Mouse (Mus musculus): ENCODE data around the gene Slc30a3.
"Not testable (repeated sequence)": the region's sequence is repeated elsewhere in the genome, so short reads cannot be mapped to it uniquely, and the experiment has no call there.

The Slc30a3 gene

GRCm38 (mm10) chr5:31093151-31094041, 14.6 kb downstream of the Slc30a3 start:
- intact Hi-C loops (cut with DNase I) = no loop called here

- intact Hi-C loops (cut with DNase I) = no loop called here
These were observed 15.6 kb downstream of the Slc30a3 start for GRCm38 (mm10) chr5:31092231-31092975.

GRCm38 (mm10) chr5:31087131-31087530, 20.9 kb downstream of the Slc30a3 start:
- intact Hi-C loops (cut with DNase I) = no loop called here

GRCm38 (mm10) chr5:31086606-31087005, 21.4 kb downstream of the Slc30a3 start:
- intact Hi-C loops (cut with DNase I) = no loop called here

GRCm38 (mm10) chr5:31083949-31084348, 24.1 kb downstream of the Slc30a3 start:
- intact Hi-C loops (cut with DNase I) = no loop called here

GRCm38 (mm10) chr5:31082935-31083625, 25.0 kb downstream of the Slc30a3 start:
- intact Hi-C loops (cut with DNase I) = no loop called here

GRCm38 (mm10) chr5:31082355-31082754, 25.7 kb downstream of the Slc30a3 start:
- intact Hi-C loops (cut with DNase I) = no loop called here

GRCm38 (mm10) chr5:31081386-31081785, 26.7 kb downstream of the Slc30a3 start:
- intact Hi-C loops (cut with DNase I) = no loop called here

- intact Hi-C loops (cut with DNase I) = no loop called here
These were observed 27.3 kb downstream of the Slc30a3 start for GRCm38 (mm10) chr5:31080795-31081164.

- intact Hi-C loops (cut with DNase I) = no loop called here
These were observed 27.8 kb downstream of the Slc30a3 start for GRCm38 (mm10) chr5:31080059-31080794.

GRCm38 (mm10) chr5:31076346-31076745, 31.7 kb downstream of the Slc30a3 start:
- intact Hi-C loops (cut with DNase I) = no loop called here

GRCm38 (mm10) chr5:31073176-31073575, 34.9 kb downstream of the Slc30a3 start:
- intact Hi-C loops (cut with DNase I) = no loop called here

GRCm38 (mm10) chr5:31071821-31072220, 36.2 kb downstream of the Slc30a3 start:
- intact Hi-C loops (cut with DNase I) = no loop called here

- intact Hi-C loops (cut with DNase I) = no loop called here
These were observed 37.0 kb downstream of the Slc30a3 start for GRCm38 (mm10) chr5:31071059-31071458.

GRCm38 (mm10) chr5:31069810-31070209, 38.2 kb downstream of the Slc30a3 start:
- intact Hi-C loops (cut with DNase I) = no loop called here

GRCm38 (mm10) chr5:31055216-31056140, 52.6 kb downstream of the Slc30a3 start:
- intact Hi-C loops (cut with DNase I) = no loop called here

GRCm38 (mm10) chr5:31054261-31055215, 53.5 kb downstream of the Slc30a3 start, which contains the start of gene Cad:
Gene Cad, plus strand, starts transcription at chr5:31054780.
- intact Hi-C loops (cut with DNase I) = no loop called here

- intact Hi-C loops (cut with DNase I) = not testable (repeated sequence)
These were observed 54.3 kb downstream of the Slc30a3 start for GRCm38 (mm10) chr5:31053728-31054127.

GRCm38 (mm10) chr5:31050427-31050826, 57.6 kb downstream of the Slc30a3 start:
- intact Hi-C loops (cut with DNase I) = no loop called here
